Mouse (Mus musculus) MEL (cell line): ENCODE results near the gene Nipbl. TPM values are rescaled to one million over a fixed set of nuclear protein-coding genes. Genes with fewer than 3 reads are reported as not detected.
A peak's percentile ranks its signal among the peaks of the same experiment; 100 is the strongest.

Experiments
- DNase-seq: peaks from one replicate; pipeline ENCODE4 v3.0.0; 2011; ENCODE audit warnings: low read depth, low spot score
- H3K27ac ChIP-seq: 2 replicates; pipeline ENCODE4 v1.5.1; 2012; ENCODE audit warnings: low read depth, mild to moderate bottlenecking, control low read depth, low read length, moderate library complexity; ENCODE audit not compliant: control insufficient read depth
- H3K27me3 ChIP-seq, 2 experiments: fragments of 150-350 bp in 1 of 2; sonication (generic) in 1 of 2; 2 replicates each; pipeline ENCODE4 v1.6.1; 2012; ENCODE audit warnings: low read length in 2 of 2, mild to moderate bottlenecking in 2 of 2, improper control_type of control experiment in 1 of 2, moderate library complexity in 1 of 2; ENCODE audit not compliant: insufficient read depth in 2 of 2, control insufficient read depth in 1 of 2
- H3K36me3 ChIP-seq, 2 experiments: 2 replicates each; pipeline ENCODE4 v1.6.1; 2012 to 2014; ENCODE audit warnings: low read length in 2 of 2, improper control_type of control experiment in 1 of 2, inconsistent platforms in 1 of 2, mild to moderate bottlenecking in 1 of 2; ENCODE audit not compliant: insufficient read depth in 2 of 2, control insufficient read depth in 1 of 2
- H3K4me1 ChIP-seq, 2 experiments: fragments of 150-350 bp in 1 of 2; sonication (generic) in 1 of 2; 2 replicates each; pipeline ENCODE4 v1.6.1; 2012; ENCODE audit warnings: low read length in 2 of 2, improper control_type of control experiment in 1 of 2, mild to moderate bottlenecking in 1 of 2; ENCODE audit not compliant: insufficient read depth in 2 of 2, control insufficient read depth in 1 of 2
- H3K4me3 ChIP-seq, 2 experiments: fragments of 150-350 bp in 1 of 2; sonication (generic) in 1 of 2; 2 replicates each; pipeline ENCODE4 v1.5.1; 2012; ENCODE audit warnings: low read depth in 2 of 2, low read length in 2 of 2, mild to moderate bottlenecking in 2 of 2, moderate library complexity in 2 of 2, control low read depth in 1 of 2, improper control_type of control experiment in 1 of 2; ENCODE audit not compliant: control insufficient read depth in 1 of 2, insufficient read depth in 1 of 2
- H3K79me2 ChIP-seq: 2 replicates; pipeline ENCODE4 v1.6.1; 2012; ENCODE audit warnings: mild to moderate bottlenecking, low read length, moderate library complexity; ENCODE audit not compliant: control insufficient read depth, poor library complexity, insufficient read depth
- H3K9ac ChIP-seq: 2 replicates; pipeline ENCODE4 v1.6.1; 2012; ENCODE audit warnings: low read depth, mild to moderate bottlenecking, control low read depth, low read length, moderate library complexity; ENCODE audit not compliant: control insufficient read depth, poor library complexity, severe bottlenecking
- H3K9me3 ChIP-seq: fragments of 150-350 bp; sonication (generic); replicated peaks from 2 replicates; pipeline ENCODE4 v1.6.1; 2012; ENCODE audit warnings: mild to moderate bottlenecking, low read length, improper control_type of control experiment, moderate library complexity; ENCODE audit not compliant: insufficient read depth
- BHLHE40 ChIP-seq: IDR thresholded peaks from 2 replicates; pipeline ENCODE4 v1.6.1; 2012; ENCODE audit warnings: low read depth, mild to moderate bottlenecking, inconsistent platforms, low read length, improper control_type of control experiment, borderline replicate concordance
- CHD1 ChIP-seq: IDR thresholded peaks from 2 replicates; pipeline ENCODE4 v1.6.1; 2012; ENCODE audit warnings: low read depth, mild to moderate bottlenecking, inconsistent platforms, low read length, improper control_type of control experiment
- CHD2 ChIP-seq: IDR thresholded peaks from 2 replicates; pipeline ENCODE4 v1.6.1; 2011; ENCODE audit warnings: low read length, improper control_type of control experiment
- E2F4 ChIP-seq: IDR thresholded peaks from 2 replicates; pipeline ENCODE4 v1.6.1; 2011; ENCODE audit warnings: low read depth, low read length, improper control_type of control experiment, borderline replicate concordance
- EP300 ChIP-seq, 2 experiments: IDR thresholded peaks; 2 replicates each; pipeline ENCODE4 v1.6.1; 2011; ENCODE audit warnings: improper control_type of control experiment in 2 of 2, low read length in 2 of 2, low read depth in 1 of 2, mild to moderate bottlenecking in 1 of 2
- ETS1 ChIP-seq: IDR thresholded peaks from 2 replicates; pipeline ENCODE4 v1.6.1; 2012; ENCODE audit warnings: low read depth, mild to moderate bottlenecking, inconsistent platforms, low read length, improper control_type of control experiment, moderate library complexity
- GABPA ChIP-seq: IDR thresholded peaks from 2 replicates; pipeline ENCODE4 v1.6.1; 2012; ENCODE audit warnings: low read depth, mild to moderate bottlenecking, inconsistent platforms, low read length, improper control_type of control experiment, moderate library complexity
- GATA1 ChIP-seq: IDR thresholded peaks from 2 replicates; pipeline ENCODE4 v1.6.1; 2011; ENCODE audit warnings: low read depth, low read length, improper control_type of control experiment
- KAT2A ChIP-seq: conservative IDR thresholded peaks from 2 replicates; pipeline ENCODE4 v1.6.1; 2012; ENCODE audit warnings: low read depth, low read length, improper control_type of control experiment, inconsistent platforms
- MAFK ChIP-seq: IDR thresholded peaks from 2 replicates; pipeline ENCODE4 v1.6.1; 2011; ENCODE audit warnings: low read depth, mild to moderate bottlenecking, low read length, improper control_type of control experiment, borderline replicate concordance
- MAX ChIP-seq: IDR thresholded peaks from 2 replicates; pipeline ENCODE4 v1.6.1; 2011; ENCODE audit warnings: low read length, improper control_type of control experiment
- MAZ ChIP-seq: IDR thresholded peaks from 2 replicates; pipeline ENCODE4 v1.6.1; 2012; ENCODE audit warnings: low read depth, mild to moderate bottlenecking, inconsistent platforms, low read length, improper control_type of control experiment
- MEF2A ChIP-seq: IDR thresholded peaks from 2 replicates; pipeline ENCODE4 v1.6.1; 2014; ENCODE audit warnings: low read depth, mild to moderate bottlenecking, inconsistent platforms, low read length, improper control_type of control experiment; ENCODE audit not compliant: poor library complexity, insufficient replicate concordance, severe bottlenecking; ENCODE audit errors: extremely low read depth
- MXI1 ChIP-seq: IDR thresholded peaks from 2 replicates; pipeline ENCODE4 v1.6.1; 2011; ENCODE audit warnings: mild to moderate bottlenecking, low read depth, low read length, improper control_type of control experiment
- MYB ChIP-seq: IDR thresholded peaks from 2 replicates; pipeline ENCODE4 v1.6.1; 2011; ENCODE audit warnings: mild to moderate bottlenecking, low read depth, low read length, improper control_type of control experiment
- NELFE ChIP-seq: IDR thresholded peaks from 2 replicates; pipeline ENCODE4 v1.6.1; 2011; ENCODE audit warnings: low read depth, low read length, improper control_type of control experiment
- NRF1 ChIP-seq: IDR thresholded peaks from 2 replicates; pipeline ENCODE4 v1.6.1; 2014; ENCODE audit warnings: low read depth, mild to moderate bottlenecking, inconsistent platforms, low read length, improper control_type of control experiment, moderate library complexity; ENCODE audit not compliant: poor library complexity, insufficient read depth, severe bottlenecking
- POLR2A ChIP-seq, 2 experiments: IDR thresholded peaks; 2 replicates each; pipeline ENCODE4 v1.6.1; 2011 to 2012; ENCODE audit warnings: low read length in 2 of 2, mild to moderate bottlenecking in 2 of 2, control low read depth in 1 of 2, improper control_type of control experiment in 1 of 2, low read depth in 1 of 2, moderate library complexity in 1 of 2; ENCODE audit not compliant: control insufficient read depth in 1 of 2, insufficient read depth in 1 of 2, poor library complexity in 1 of 2
- RAD21 ChIP-seq: IDR thresholded peaks from 2 replicates; pipeline ENCODE4 v1.6.1; 2011; ENCODE audit warnings: mild to moderate bottlenecking, low read depth, low read length, improper control_type of control experiment
- RCOR1 ChIP-seq: IDR thresholded peaks from 2 replicates; pipeline ENCODE4 v1.6.1; 2012; ENCODE audit warnings: low read depth, mild to moderate bottlenecking, inconsistent platforms, low read length, improper control_type of control experiment
- SIN3A ChIP-seq: IDR thresholded peaks from 2 replicates; pipeline ENCODE4 v1.6.1; 2012; ENCODE audit warnings: low read length, improper control_type of control experiment, inconsistent platforms
- TBP ChIP-seq: IDR thresholded peaks from 2 replicates; pipeline ENCODE4 v1.8.0; 2011; ENCODE audit warnings: low read depth, low read length, improper control_type of control experiment
- UBTF ChIP-seq: IDR thresholded peaks from 2 replicates; pipeline ENCODE4 v1.6.1; 2012; ENCODE audit warnings: low read depth, mild to moderate bottlenecking, inconsistent platforms, low read length, improper control_type of control experiment, moderate library complexity, borderline replicate concordance; ENCODE audit not compliant: insufficient read depth
- USF2 ChIP-seq, 2 experiments: IDR thresholded peaks; 2 replicates each; pipeline ENCODE4 v1.6.1; 2011 to 2012; ENCODE audit warnings: improper control_type of control experiment in 2 of 2, low read length in 2 of 2, borderline replicate concordance in 1 of 2, inconsistent platforms in 1 of 2, low read depth in 1 of 2, mild to moderate bottlenecking in 1 of 2; ENCODE audit not compliant: insufficient read depth in 1 of 2
- ZKSCAN1 ChIP-seq: IDR thresholded peaks from 2 replicates; pipeline ENCODE4 v1.6.1; 2012; ENCODE audit warnings: low read depth, mild to moderate bottlenecking, inconsistent platforms, low read length, improper control_type of control experiment, moderate library complexity
- ZMIZ1 ChIP-seq: IDR thresholded peaks from 2 replicates; pipeline ENCODE4 v1.6.1; 2012; ENCODE audit warnings: low read depth, mild to moderate bottlenecking, inconsistent platforms, low read length, improper control_type of control experiment, moderate library complexity
- ZNF384 ChIP-seq: IDR thresholded peaks from 2 replicates; pipeline ENCODE4 v1.6.1; 2012; ENCODE audit warnings: low read depth, mild to moderate bottlenecking, inconsistent platforms, low read length, improper control_type of control experiment
- polyA plus RNA-seq, 2 experiments: library from polyadenylated mRNA; stranded (reverse) in 1 of 2; unstranded in 1 of 2; fragments of >175 nt in 1 of 2; fragments of >200 nt in 1 of 2; gene quantifications; 2 replicates each; pipeline versions ENCODE4 v1.2.1 to v1.2.4; 2012; ENCODE audit warnings: low replicate concordance in 2 of 2, low read depth in 1 of 2; ENCODE audit not compliant: insufficient read length in 2 of 2, insufficient read depth in 1 of 2, missing spikeins in 1 of 2
- total RNA-seq: library from RNA; depleted of rRNA; stranded (reverse); fragments of 300-350 nt; gene quantifications from 2 replicates; pipeline ENCODE4 v1.2.3, GENCODE M21; 2012

Gene Nipbl
- total and polyA plus RNA-seq, 3 experiments = 21.8 to 66.3 (median 35.6) TPM

- Histone ChIP-seq H3K36me3 (peaks cover 0 to 14% of the 10 kb centered on the region in 2 experiments; a peak in 2 of 4 replicates), H3K9ac (peak overlapping the region; percentile 93), H3K79me2 (peaks cover 54% of the 10 kb centered on the region), H3K27ac (peak overlapping the region; percentile 69), H3K27me3 (no peaks in the 10 kb centered on the region), H3K9me3 (no peaks in the 10 kb centered on the region), H3K4me3 (peak overlapping the region; percentile 64 to 86), H3K4me1 (peaks cover 6 to 19% of the 10 kb centered on the region in 2 experiments)
- peak; percentile 83 for DNase-seq
- TF ChIP-seq E2F4 (no peak), EP300 (IDR thresholded peaks at IDR 0.05; ENCODE audit: low read depth in 1 of 2, low read length in 2 of 2) (peak in 1 of 2 experiments; percentile 6; a peak in 1 of 4 replicates), CHD1 (no peak; the same call in 1 of the 2 replicates), SIN3A (no peak), KAT2A (no peak), MAX (no peak), MEF2A (no peak), POLR2A (IDR thresholded peaks at IDR 0.05; ENCODE audit: control insufficient read depth in 1 of 2, insufficient read depth in 1 of 2, low read depth in 1 of 2, low read length in 2 of 2, poor library complexity in 1 of 2) (0 out of 4 replicates have a peak, but pooled peaks of 1 of the 2 experiments have one; percentile 39), UBTF (no peak), GATA1 (0 out of 2 replicates have a peak, but pooled peaks have one; percentile 22)
- TF ChIP-seq, all 39 proteins: peak for 3
Observed at GRCm38 (mm10) chr15:8445951-8446419, 1.7 kb upstream of the Nipbl start.

DNA sequence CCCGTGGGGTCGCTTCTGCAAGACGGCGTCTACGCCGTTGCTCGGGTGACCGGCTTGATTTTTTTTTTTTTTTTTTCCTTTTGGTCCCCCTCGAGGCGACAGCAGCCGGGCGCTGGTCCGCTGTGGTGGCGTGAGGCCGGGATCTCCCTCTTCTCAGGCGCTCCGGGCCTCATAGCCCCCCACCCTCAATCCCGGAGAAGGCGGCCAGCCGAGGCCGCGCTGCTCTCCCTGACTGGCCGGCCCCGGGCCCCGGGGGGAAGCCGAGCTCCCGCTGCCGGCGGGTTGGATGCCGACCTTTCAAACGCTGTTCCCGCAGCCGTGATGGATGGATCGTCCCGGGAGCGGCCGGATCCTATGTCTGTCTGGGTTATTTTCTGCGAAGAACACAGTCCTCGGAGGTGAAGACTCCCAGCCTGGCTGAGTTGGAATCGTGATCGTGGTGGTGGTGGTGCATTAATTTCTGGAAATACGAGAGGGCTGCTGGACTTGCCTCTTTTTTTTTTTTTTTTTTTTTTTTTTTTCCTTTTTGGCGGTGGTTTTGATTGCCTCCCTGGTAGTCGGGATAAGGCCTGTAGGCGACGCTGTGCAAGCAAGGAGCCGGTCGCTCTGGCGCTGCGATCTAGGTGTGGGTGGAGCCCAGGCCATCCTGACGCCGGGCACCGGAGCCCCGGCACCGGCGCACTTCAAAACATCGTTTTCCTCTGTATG lies 781 bp upstream of the Nipbl start:
- peak; percentile 96 for DNase-seq
- peak; percentile 66 for TF ChIP-seq MXI1
- TF ChIP-seq MAX = peak; percentile 58; the same call in 1 of the 2 replicates
- peak; percentile 26 for TF ChIP-seq RAD21
- TF ChIP-seq CHD1 = peak; percentile 90
- no peak for TF ChIP-seq GABPA
- TF ChIP-seq NELFE = no peak; the same call in 1 of the 2 replicates
- peak; percentile 69 for TF ChIP-seq TBP
- TF ChIP-seq CHD2 = no peak
- TF ChIP-seq MAZ = 0 out of 2 replicates have a peak, but pooled peaks have one; percentile 59
- TF ChIP-seq MEF2A = no peak
- peak in 1 of 2 experiments; percentile 9; a peak in 2 of 4 replicates for TF ChIP-seq EP300 (IDR thresholded peaks at IDR 0.05; ENCODE audit: low read depth in 1 of 2, low read length in 2 of 2)
- no peak for TF ChIP-seq USF2 (IDR thresholded peaks at IDR 0.05; ENCODE audit: borderline replicate concordance in 1 of 2, insufficient read depth in 1 of 2, low read depth in 1 of 2, low read length in 2 of 2)
- TF ChIP-seq ZMIZ1 = no peak
- TF ChIP-seq BHLHE40 = no peak
- no peak for TF ChIP-seq MYB
- peak; percentile 99 for TF ChIP-seq ZNF384
- TF ChIP-seq NRF1 = peak; percentile 53
- TF ChIP-seq GATA1 = peak; percentile 16; the same call in 1 of the 2 replicates
- peak; percentile 54; the same call in 1 of the 2 replicates for TF ChIP-seq ZKSCAN1
- peak; percentile 58; the same call in 1 of the 2 replicates for TF ChIP-seq ETS1
- TF ChIP-seq MAFK = no peak
- 0 out of 2 replicates have a peak, but pooled peaks have one; percentile 41 for TF ChIP-seq RCOR1

More for the DNA sequence above, 781 bp upstream of the Nipbl start:
- no peaks in the 10 kb centered on the region for H3K27me3 ChIP-seq
- peaks cover 0 to 12% of the 10 kb centered on the region in 2 experiments; a peak in 2 of 4 replicates for H3K36me3 ChIP-seq
- no peaks in the 10 kb centered on the region for H3K9me3 ChIP-seq
- H3K79me2 ChIP-seq = peaks cover 54% of the 10 kb centered on the region
- H3K9ac ChIP-seq = peak overlapping the region; percentile 93
- H3K4me1 ChIP-seq = peaks cover 6 to 26% of the 10 kb centered on the region in 2 experiments
- peak overlapping the region; percentile 69 for H3K27ac ChIP-seq
- H3K4me3 ChIP-seq = peak overlapping the region; percentile 64 to 86
